Comparison of ENCODE assay signal across 1 mouse cellular context in genomic region chr2:35448914-35449670, GRCm38 (mm10).
TF ChIP-seq lines count a peak whose summit lies in the region.

No protein-coding gene starts in this region.

TF ChIP-seq in CH12.LX, 34 proteins besides CTCF, POLR2A, EP300 and RAD21 (continued from another document):
- no peak for TF ChIP-seq KAT2A (IDR thresholded peaks at IDR 0.05; ENCODE audit: insufficient replicate concordance, low read length)
- TF ChIP-seq ELF1 (IDR thresholded peaks at IDR 0.05; ENCODE audit: low read depth, low read length), result no peak
- TF ChIP-seq TBP (conservative IDR thresholded peaks at IDR 0.05; ENCODE audit: low read depth, low read length), result 0 out of 2 replicates have a peak, but pooled peaks have one; percentile 36
- TF ChIP-seq UBTF (IDR thresholded peaks at IDR 0.05; ENCODE audit: low read depth, low read length), result no peak
